Mouse (Mus musculus) cerebellum, adult 18-20 months (tissue): ENCODE data around the gene Vmn2r100.

Source experiments
- DNase-seq, 2 experiments: peaks; one replicate each; pipeline ENCODE4 v3.0.0; 2021

Vmn2r100 gene

GRCm38 (mm10) chr17:19504432-19504831, at the start of gene Vmn2r100:
Gene Vmn2r100, plus strand, starts transcription at chr17:19504732.
- no peak for DNase-seq

- DNase-seq, result no peak
Measured at GRCm38 (mm10) chr17:19482866-19483265, 21.7 kb upstream of the Vmn2r100 start.

- no peak for DNase-seq
Measured at GRCm38 (mm10) chr17:19576927-19577326, 72.4 kb downstream of the Vmn2r100 start, which contains the start of gene Vmn2r101. Gene Vmn2r101, plus strand, starts transcription at chr17:19577227.
